Mouse (Mus musculus): ENCODE data around the gene Tes3-ps. TPM values are rescaled to one million over a fixed set of nuclear protein-coding genes. Genes with fewer than 3 reads are reported as not detected.

Tes3-ps gene
- polyA plus RNA-seq, 1 experiment from 2014 or later, result 1.1 TPM

DNA sequence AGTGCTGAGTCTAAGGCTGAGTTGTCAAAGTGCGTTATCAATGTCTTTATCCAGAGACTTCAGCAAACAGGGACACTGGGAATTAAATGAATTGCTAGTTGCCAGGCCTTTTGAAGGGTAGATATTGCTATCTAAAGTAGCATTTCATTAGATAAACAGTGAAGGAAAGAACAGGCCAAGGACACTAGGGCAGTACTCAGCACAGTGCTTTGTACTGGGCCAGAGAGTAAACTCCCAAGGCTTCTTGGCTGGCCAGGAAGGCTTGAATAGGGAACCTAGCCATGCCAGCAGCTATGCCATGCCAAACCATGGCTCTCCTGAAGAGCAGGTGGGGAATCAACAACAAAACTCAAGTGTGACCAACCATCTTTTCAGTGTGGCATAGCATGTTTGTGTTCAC, 43.8 kb downstream of the Tes3-ps start:
- no peaks in the 10 kb centered on the region for H3K4me1 ChIP-seq (ENCODE audit: control insufficient read depth, insufficient read depth, low read length)
- WGBS, result 92% methylated on average over 1 of the region's 1 CpGs
- H3K27me3 ChIP-seq (ENCODE audit: control insufficient read depth, insufficient read depth, low read length), result no peaks in the 10 kb centered on the region
- no peaks in the 10 kb centered on the region for H3K9me3 ChIP-seq (ENCODE audit: control insufficient read depth, low read length)
- no peak overlapping the region for H3K27ac ChIP-seq (ENCODE audit: low read depth, low read length)
- no peak overlapping the region for H3K4me2 ChIP-seq (replicated peaks; ENCODE audit: low read depth, low read length)
- H3K9ac ChIP-seq (ENCODE audit: low read depth, low read length), result no peak overlapping the region
- H3K4me3 ChIP-seq (ENCODE audit: low read length), result no peak overlapping the region
- H3K36me3 ChIP-seq (ENCODE audit: control insufficient read depth, insufficient read depth, low read length), result no peaks in the 10 kb centered on the region
- no peak for ATAC-seq (ENCODE audit: low FRiP score, low TSS enrichment)

DNA sequence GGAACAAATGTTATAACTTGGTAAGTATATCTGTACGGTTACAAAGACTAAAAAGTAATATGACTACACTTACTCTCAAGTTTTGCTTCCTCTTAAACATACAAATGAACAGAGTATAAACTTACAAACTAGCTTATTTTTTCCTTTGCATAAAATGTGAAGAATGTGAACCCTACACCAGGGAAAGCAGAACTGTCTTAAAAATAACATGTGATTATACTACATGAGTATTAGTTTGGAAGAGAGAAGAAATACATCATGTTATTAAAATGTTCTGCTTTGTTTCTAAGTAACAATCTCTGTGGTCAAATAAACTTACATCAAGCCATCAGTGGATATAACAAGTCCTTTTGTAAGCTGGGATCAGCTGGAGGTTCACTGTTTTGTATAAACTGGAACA, 45.6 kb downstream of the Tes3-ps start:
- H3K27ac ChIP-seq (ENCODE audit: low read depth, low read length), result no peak overlapping the region
- H3K9me3 ChIP-seq (ENCODE audit: control insufficient read depth, low read length), result no peaks in the 10 kb centered on the region
- H3K4me3 ChIP-seq (ENCODE audit: low read length), result no peak overlapping the region
- no peaks in the 10 kb centered on the region for H3K27me3 ChIP-seq (ENCODE audit: control insufficient read depth, insufficient read depth, low read length)
- no peaks in the 10 kb centered on the region for H3K4me1 ChIP-seq (ENCODE audit: control insufficient read depth, insufficient read depth, low read length)
- H3K9ac ChIP-seq (ENCODE audit: low read depth, low read length), result no peak overlapping the region
- ATAC-seq (ENCODE audit: low FRiP score, low TSS enrichment), result no peak
- 85% methylated on average over 1 of the region's 1 CpGs for WGBS
- no peak overlapping the region for H3K4me2 ChIP-seq (replicated peaks; ENCODE audit: low read depth, low read length)
- no peaks in the 10 kb centered on the region for H3K36me3 ChIP-seq (ENCODE audit: control insufficient read depth, insufficient read depth, low read length)

DNA sequence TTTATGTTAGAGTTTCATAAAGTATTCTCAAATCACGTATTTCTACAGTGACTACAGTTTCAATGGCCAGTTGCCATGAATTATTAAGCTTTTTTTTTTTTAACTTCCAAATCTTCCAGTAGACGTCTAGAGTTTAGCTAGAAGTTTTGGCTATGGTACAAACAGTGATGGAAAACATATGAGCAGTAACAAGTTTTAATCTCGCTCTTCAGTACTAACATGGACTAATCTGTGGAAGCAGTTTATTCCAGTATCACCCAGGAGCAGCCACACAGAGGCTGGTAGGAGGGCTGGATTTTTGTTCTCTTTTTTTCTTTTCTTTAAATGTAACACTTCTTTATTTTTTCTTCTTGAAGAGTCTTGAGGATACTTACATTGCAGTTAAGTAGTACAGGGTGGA, 51.2 kb downstream of the Tes3-ps start, which contains the start of gene Aspn:
Aspn (plus strand) TSS at position 165 of the 400 bp plus-strand sequence.
- Histone ChIP-seq H3K4me2 (replicated peaks; ENCODE audit: low read depth, low read length) (no peak within 1 kb of the TSS), H3K27ac (ENCODE audit: low read depth, low read length) (no peak within 1 kb of the TSS), H3K9ac (ENCODE audit: low read depth, low read length) (no peak within 1 kb of the TSS), H3K9me3 (ENCODE audit: control insufficient read depth, low read length) (no peaks in the 10 kb centered on the region), H3K4me3 (ENCODE audit: low read length) (no peak within 1 kb of the TSS), H3K27me3 (ENCODE audit: control insufficient read depth, insufficient read depth, low read length) (no peaks in the 10 kb centered on the region), H3K36me3 (ENCODE audit: control insufficient read depth, insufficient read depth, low read length) (no peaks in the 10 kb centered on the region), H3K4me1 (ENCODE audit: control insufficient read depth, insufficient read depth, low read length) (no peaks in the 10 kb centered on the region)
- 58% methylated on average over 3 of the region's 3 CpGs for WGBS
- ATAC-seq (ENCODE audit: low FRiP score, low TSS enrichment), result no peak

DNA sequence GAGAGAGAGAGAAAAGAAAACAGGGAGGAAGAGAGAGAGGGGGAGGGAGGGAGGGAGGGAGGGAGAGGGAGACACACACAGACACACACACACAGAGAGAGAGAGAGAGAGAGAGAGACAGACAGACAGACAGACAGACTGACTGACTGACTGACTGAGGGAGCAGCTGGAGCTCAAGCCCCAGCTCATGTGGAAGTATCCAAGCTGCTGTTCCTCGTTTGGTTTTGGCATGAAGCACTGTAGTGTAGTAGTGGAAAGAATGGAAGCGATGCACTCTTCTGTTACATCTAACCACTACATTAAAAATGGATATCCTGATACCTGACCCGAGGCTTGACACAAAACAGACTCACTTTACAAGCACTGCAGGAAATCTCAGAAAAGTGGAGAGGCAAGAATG, 52.5 kb downstream of the Tes3-ps start:
- Histone ChIP-seq H3K9me3 (ENCODE audit: control insufficient read depth, low read length) (no peaks in the 10 kb centered on the region), H3K4me2 (replicated peaks; ENCODE audit: low read depth, low read length) (no peak overlapping the region), H3K27ac (ENCODE audit: low read depth, low read length) (no peak overlapping the region), H3K27me3 (ENCODE audit: control insufficient read depth, insufficient read depth, low read length) (no peaks in the 10 kb centered on the region), H3K9ac (ENCODE audit: low read depth, low read length) (no peak overlapping the region), H3K36me3 (ENCODE audit: control insufficient read depth, insufficient read depth, low read length) (no peaks in the 10 kb centered on the region), H3K4me1 (ENCODE audit: control insufficient read depth, insufficient read depth, low read length) (no peaks in the 10 kb centered on the region), H3K4me3 (ENCODE audit: low read length) (no peak overlapping the region)
- no peak for ATAC-seq (ENCODE audit: low FRiP score, low TSS enrichment)
- 70% methylated on average over 3 of the region's 3 CpGs for WGBS

Other genes with a start within 250 kb of the Tes3-ps start
- 8.5 and 12.6 TPM in 2 replicates for gene Susd3, start 244.6 kb upstream of the Tes3-ps start, polyA plus RNA-seq (2014; fragmentation: Nextera tagmentation; extraction: Ambion mirVana)
- 0.20 and 0.46 TPM in 2 replicates for gene Fgd3, start 173.0 kb upstream of the Tes3-ps start, polyA plus RNA-seq (2014; fragmentation: Nextera tagmentation; extraction: Ambion mirVana)
- 17.1 and 26.1 TPM in 2 replicates for gene Bicd2, start 151.7 kb upstream of the Tes3-ps start, polyA plus RNA-seq (2014; fragmentation: Nextera tagmentation; extraction: Ambion mirVana)
- gene Ippk, start 72.1 kb upstream of the Tes3-ps start, polyA plus RNA-seq (2014; fragmentation: Nextera tagmentation; extraction: Ambion mirVana), result 8.0 and 16.8 TPM in 2 replicates
- 0.61 and 0.93 TPM in 2 replicates for gene Ecm2, start 11.5 kb downstream of the Tes3-ps start, polyA plus RNA-seq (2014; fragmentation: Nextera tagmentation; extraction: Ambion mirVana)
- gene Aspn, start 51.1 kb downstream of the Tes3-ps start, polyA plus RNA-seq (2014; fragmentation: Nextera tagmentation; extraction: Ambion mirVana), result 3.7 and 5.3 TPM in 2 replicates
- 0.89 and 0.93 TPM in 2 replicates for gene Omd, start 89.1 kb downstream of the Tes3-ps start, polyA plus RNA-seq (2014; fragmentation: Nextera tagmentation; extraction: Ambion mirVana)
- 26.3 and 31.6 TPM in 2 replicates for gene Ogn, start 114.7 kb downstream of the Tes3-ps start, polyA plus RNA-seq (2014; fragmentation: Nextera tagmentation; extraction: Ambion mirVana)
- 34.1 and 45.5 TPM in 2 replicates for gene Cenpp, start 159.5 kb downstream of the Tes3-ps start, polyA plus RNA-seq (2014; fragmentation: Nextera tagmentation; extraction: Ambion mirVana)
- 18.6 and 22.0 TPM in 2 replicates for gene Nol8, start 159.8 kb downstream of the Tes3-ps start, polyA plus RNA-seq (2014; fragmentation: Nextera tagmentation; extraction: Ambion mirVana)
- 42.1 and 94.3 TPM in 2 replicates for gene Iars, start 188.8 kb downstream of the Tes3-ps start, polyA plus RNA-seq (2014; fragmentation: Nextera tagmentation; extraction: Ambion mirVana)

All from kidney, embryonic 14.5 days (tissue).